12 mouse cellular contexts compared by ENCODE assay signal in genomic region chr4:106964356-106964755, GRCm38 (mm10). TPM values are rescaled to one million over a fixed set of nuclear protein-coding genes. Genes with fewer than 3 reads are reported as not detected.
DNase-seq lines count a peak whose midpoint lies in the region; ATAC-seq and TF ChIP-seq lines count a peak whose summit lies in the region.
"Had no signal": no experiment of that assay in that cellular context is flagged by ENCODE, and none has a peak within 500 bp of the region (broad histone marks: within the 10 kb centered on the region; RNA-seq: fewer than 3 reads in every experiment).

No protein-coding gene starts in this region.

- H3K27ac ChIP-seq in hindbrain, embryonic 11.5 days (ENCODE audit: low read depth, low read length): peak overlapping the region; percentile 30; the same call in 1 of the 2 replicates
- no peak overlapping the region for H3K27ac ChIP-seq in hindbrain, embryonic 12.5 days
- H3K27ac ChIP-seq in lung, embryonic 14.5 days (ENCODE audit: low read depth): no peak overlapping the region
- no peak overlapping the region for H3K27ac ChIP-seq in hindbrain, embryonic 15.5 days (replicated peaks)
- H3K27ac ChIP-seq in neural tube, embryonic 12.5 days: 0 out of 2 replicates have a peak overlapping the region, but pooled peaks have one; percentile 0

- WGBS in hindbrain, embryonic 11.5 days: 72% methylated on average over 9 of the region's 9 CpGs
- WGBS in hindbrain, embryonic 12.5 days: 71% methylated on average over 9 of the region's 9 CpGs
- 49% methylated on average over 9 of the region's 9 CpGs for WGBS in lung, embryonic 14.5 days
- WGBS in hindbrain, embryonic 15.5 days: 66% methylated on average over 9 of the region's 9 CpGs
- WGBS in neural tube, embryonic 12.5 days: 65% methylated on average over 9 of the region's 9 CpGs

- no peaks in the 10 kb centered on the region for H3K9me3 ChIP-seq in hindbrain, embryonic 11.5 days (ENCODE audit: control insufficient read depth, low read length)
- no peaks in the 10 kb centered on the region for H3K9me3 ChIP-seq in hindbrain, embryonic 12.5 days (replicated peaks)
- H3K9me3 ChIP-seq in lung, embryonic 14.5 days (ENCODE audit: low read depth, low read length): no peaks in the 10 kb centered on the region
- H3K9me3 ChIP-seq in hindbrain, embryonic 15.5 days: no peaks in the 10 kb centered on the region
- H3K9me3 ChIP-seq in neural tube, embryonic 12.5 days: no peaks in the 10 kb centered on the region

- no peak for TF ChIP-seq CTCF in lung, embryonic 14.5 days (IDR thresholded peaks at IDR 0.05; ENCODE audit: low read depth)

- H3K4me1 ChIP-seq in hindbrain, embryonic 11.5 days (replicated peaks; ENCODE audit: control insufficient read depth, insufficient read depth, low read length): peaks cover 6% of the 10 kb centered on the region
- H3K4me1 ChIP-seq in hindbrain, embryonic 12.5 days: peaks cover 89% of the 10 kb centered on the region
- H3K4me1 ChIP-seq in lung, embryonic 14.5 days (ENCODE audit: insufficient read depth): 0 out of 2 replicates have a peak, but pooled peaks cover 3% of the 10 kb centered on the region
- H3K4me1 ChIP-seq in hindbrain, embryonic 15.5 days (replicated peaks): peaks cover 45% of the 10 kb centered on the region
- peaks cover 81% of the 10 kb centered on the region for H3K4me1 ChIP-seq in neural tube, embryonic 12.5 days

- H3K36me3 ChIP-seq in hindbrain, embryonic 11.5 days (ENCODE audit: control insufficient read depth, insufficient read depth, low read length): no peaks in the 10 kb centered on the region
- H3K36me3 ChIP-seq in hindbrain, embryonic 12.5 days: peaks cover 6% of the 10 kb centered on the region; the same call in 1 of the 2 replicates
- 0 out of 2 replicates have a peak, but pooled peaks cover 7% of the 10 kb centered on the region for H3K36me3 ChIP-seq in lung, embryonic 14.5 days (ENCODE audit: insufficient read depth)
- no peaks in the 10 kb centered on the region for H3K36me3 ChIP-seq in hindbrain, embryonic 15.5 days
- H3K36me3 ChIP-seq in neural tube, embryonic 12.5 days: peaks cover 14% of the 10 kb centered on the region

- H3K27me3 ChIP-seq in hindbrain, embryonic 11.5 days (ENCODE audit: control insufficient read depth, insufficient read depth, low read length): no peaks in the 10 kb centered on the region
- no peaks in the 10 kb centered on the region for H3K27me3 ChIP-seq in hindbrain, embryonic 12.5 days
- H3K27me3 ChIP-seq in lung, embryonic 14.5 days (ENCODE audit: insufficient read depth, low read length): no peaks in the 10 kb centered on the region
- H3K27me3 ChIP-seq in hindbrain, embryonic 15.5 days: no peaks in the 10 kb centered on the region
- no peaks in the 10 kb centered on the region for H3K27me3 ChIP-seq in neural tube, embryonic 12.5 days (replicated peaks)

- no peak overlapping the region for H3K4me3 ChIP-seq in hindbrain, embryonic 11.5 days (ENCODE audit: low read depth, low read length)
- no peak overlapping the region for H3K4me3 ChIP-seq in hindbrain, embryonic 12.5 days
- no peak overlapping the region for H3K4me3 ChIP-seq in lung, embryonic 14.5 days (ENCODE audit: low read depth, low read length)
- no peak overlapping the region for H3K4me3 ChIP-seq in hindbrain, embryonic 15.5 days
- no peak overlapping the region for H3K4me3 ChIP-seq in neural tube, embryonic 12.5 days

- ATAC-seq in hindbrain, embryonic 11.5 days (ENCODE audit: low FRiP score): 0 out of 2 replicates have a peak, but pooled peaks have one; percentile 33
- ATAC-seq in hindbrain, embryonic 12.5 days (ENCODE audit: low FRiP score): no peak; the same call in 1 of the 2 replicates
- 0 out of 2 replicates have a peak, but pooled peaks have one; percentile 21 for ATAC-seq in lung, embryonic 14.5 days (ENCODE audit: insufficient read depth)
- peak; percentile 46; the same call in 1 of the 2 replicates for ATAC-seq in hindbrain, embryonic 15.5 days (ENCODE audit: low FRiP score, low read depth)
- no peak for ATAC-seq in neural tube, embryonic 12.5 days (ENCODE audit: low FRiP score, low read depth)
- ATAC-seq: intestine, postnatal 0 days had no signal

- H3K4me2 ChIP-seq in hindbrain, embryonic 11.5 days (replicated peaks; ENCODE audit: low read depth, low read length): no peak overlapping the region
- H3K4me2 ChIP-seq in hindbrain, embryonic 12.5 days (replicated peaks): no peak overlapping the region
- H3K4me2 ChIP-seq in lung, embryonic 14.5 days: no peak overlapping the region
- no peak overlapping the region for H3K4me2 ChIP-seq in hindbrain, embryonic 15.5 days
- no peak overlapping the region for H3K4me2 ChIP-seq in neural tube, embryonic 12.5 days (replicated peaks)
- H3K4me2 ChIP-seq: liver, embryonic 11.5 days had no signal

- no peak for DNase-seq in hindbrain, embryonic 11.5 days (ENCODE audit: low spot score)
- no peak for DNase-seq in lung, embryonic 14.5 days
- no peak for DNase-seq in lung, postnatal 14 days
- DNase-seq in heart, adult 8-10 months (ENCODE audit: low spot score): no peak
- no peak for DNase-seq in spleen, postnatal 10 days (ENCODE audit: low spot score in 2 of 2)
- DNase-seq: cerebellum, adult 11-12 months; thymus, adult 18-20 months had no signal

- no peak overlapping the region for H3K9ac ChIP-seq in hindbrain, embryonic 11.5 days (ENCODE audit: low read depth, low read length)
- no peak overlapping the region for H3K9ac ChIP-seq in hindbrain, embryonic 12.5 days
- no peak overlapping the region for H3K9ac ChIP-seq in lung, embryonic 14.5 days
- no peak overlapping the region for H3K9ac ChIP-seq in hindbrain, embryonic 15.5 days
- no peak overlapping the region for H3K9ac ChIP-seq in neural tube, embryonic 12.5 days

RNA-seq across cellular contexts. Expression of gene Ssbp3, which starts 53.9 kb away (rescaled TPM):
- polyA plus RNA-seq in hindbrain, embryonic 11.5 days (2014; fragmentation: Nextera tagmentation; extraction: Ambion mirVana): 141 and 159 TPM in 2 replicates
- polyA plus RNA-seq in hindbrain, embryonic 12.5 days (2016; fragmentation: Nextera tagmentation; extraction: Ambion mirVana): 285 and 302 TPM in 2 replicates
- 69.5 and 80.2 TPM in 2 replicates for polyA plus RNA-seq in lung, embryonic 14.5 days (2014; fragmentation: Nextera tagmentation; extraction: Ambion mirVana)
- polyA plus RNA-seq in hindbrain, embryonic 15.5 days (2015; fragmentation: Nextera tagmentation; extraction: Ambion mirVana): 143 and 151 TPM in 2 replicates
- polyA plus RNA-seq in neural tube, embryonic 12.5 days (2016; fragmentation: Nextera tagmentation; extraction: Ambion mirVana): 308 and 332 TPM in 2 replicates
- 10 to 100 TPM; 34.2 to 42.5 (median 36.2) TPM for total RNA-seq in heart, adult 8-10 months (2022)

Comparison
In these comparisons a context has a peak if more than half of its experiments do, and no peak if none do; other contexts are left out.
1. ATAC-seq: peak in hindbrain, embryonic 11.5 days (single experiment), lung, embryonic 14.5 days (single experiment) and hindbrain, embryonic 15.5 days (single experiment); none in hindbrain, embryonic 12.5 days (single experiment) and neural tube, embryonic 12.5 days (single experiment).
2. H3K27ac ChIP-seq: peak in hindbrain, embryonic 11.5 days (single experiment) and neural tube, embryonic 12.5 days (single experiment); none in hindbrain, embryonic 12.5 days (single experiment), lung, embryonic 14.5 days (single experiment) and hindbrain, embryonic 15.5 days (single experiment).